Mouse (Mus musculus) forebrain, embryonic 11.5 days (tissue): ENCODE measurements around the gene Rngtt. TPM values are rescaled to one million over a fixed set of nuclear protein-coding genes. Genes with fewer than 3 reads are reported as not detected.

ENCODE experiments used
- ATAC-seq: fragments of 200-750 bp; cut with Nextera tagmentation; replicated peaks from 2 replicates; pipeline ENCODE4 v1.8.0; 2017; ENCODE audit warnings: moderate TSS enrichment; ENCODE audit not compliant: low FRiP score
- DNase-seq: peaks from one replicate; pipeline ENCODE4 v3.0.0-alpha.2; 2017; ENCODE audit warnings: low spot score
- H3K27ac ChIP-seq: fragments of 300-500 bp; sonication (generic); 2 replicates; pipeline ENCODE4 v1.5.1; 2014; ENCODE audit warnings: low read depth, low read length
- H3K27me3 ChIP-seq: fragments of 300-500 bp; sonication (generic); 2 replicates; pipeline ENCODE4 v1.6.1; 2014; ENCODE audit warnings: mild to moderate bottlenecking, low read length, mixed read lengths; ENCODE audit not compliant: control insufficient read depth, insufficient read depth
- H3K36me3 ChIP-seq: fragments of 300-500 bp; sonication (generic); 2 replicates; pipeline ENCODE4 v1.6.1; 2014; ENCODE audit warnings: mild to moderate bottlenecking, low read length, moderate library complexity, mixed read lengths; ENCODE audit not compliant: control insufficient read depth, insufficient read depth
- H3K4me1 ChIP-seq: fragments of 300-500 bp; sonication (generic); replicated peaks from 2 replicates; pipeline ENCODE4 v1.6.1; 2014; ENCODE audit warnings: low read length, mixed read lengths; ENCODE audit not compliant: control insufficient read depth, insufficient read depth
- H3K4me2 ChIP-seq: fragments of 300-500 bp; sonication (generic); 2 replicates; pipeline ENCODE4 v1.6.1; 2014; ENCODE audit warnings: low read depth, mild to moderate bottlenecking, low read length, moderate library complexity, mixed read lengths; ENCODE audit not compliant: severe bottlenecking
- H3K4me3 ChIP-seq: fragments of 300-500 bp; sonication (generic); 2 replicates; pipeline ENCODE4 v1.5.1; 2014; ENCODE audit warnings: low read depth, low read length
- H3K9ac ChIP-seq: fragments of 300-500 bp; sonication (generic); 2 replicates; pipeline ENCODE4 v1.6.1; 2014; ENCODE audit warnings: low read length
- H3K9me3 ChIP-seq: fragments of 300-500 bp; sonication (generic); 2 replicates; pipeline ENCODE4 v1.6.1; 2016; ENCODE audit warnings: low read length, mixed read lengths; ENCODE audit not compliant: control insufficient read depth
- WGBS: fragments of 180-500 bp; shearing (Covaris S2); extraction: QIAGEN DNeasy Blood & Tissue Kit; methylation state at CpG from one replicate; pipeline ENCODE4 v1.1.7; 2014; 5-methylcytosine and 5-hydroxymethylcytosine counted together
- polyA plus RNA-seq: library from polyadenylated mRNA; unstranded; fragments of >200 nt; fragmentation: Nextera tagmentation; extraction: Ambion mirVana; gene quantifications from 2 replicates; pipeline ENCODE4 v1.2.1, GENCODE M21; 2014

Gene Rngtt
- polyA plus RNA-seq: 38.0 and 44.2 TPM in 2 replicates

GRCm38 (mm10) chr4:33309764-33310757, at the start of gene Rngtt:
Rngtt (plus strand) TSS chr4:33310311.
- H3K4me1 ChIP-seq: no peaks in the 10 kb centered on the region; the same call in 1 of the 2 replicates
- H3K9ac ChIP-seq: peak within 1 kb of the TSS; percentile 75
- no peaks in the 10 kb centered on the region for H3K36me3 ChIP-seq
- no peak within 1 kb of the TSS for H3K27ac ChIP-seq
- peak; percentile 98 for DNase-seq
- H3K4me2 ChIP-seq: peak within 1 kb of the TSS; percentile 73
- H3K4me3 ChIP-seq: peak within 1 kb of the TSS; percentile 79
- no peaks in the 10 kb centered on the region for H3K9me3 ChIP-seq
- no peaks in the 10 kb centered on the region for H3K27me3 ChIP-seq
- WGBS: 4% methylated on average over 60 of the region's 60 CpGs
- ATAC-seq: peak; percentile 95

GRCm38 (mm10) chr4:33260311-33260710, 49.8 kb upstream of the Rngtt start:
- H3K4me2 ChIP-seq: no peak overlapping the region
- no peak for DNase-seq
- no peak overlapping the region for H3K9ac ChIP-seq
- no peaks in the 10 kb centered on the region for H3K4me1 ChIP-seq
- no peak overlapping the region for H3K4me3 ChIP-seq
- ATAC-seq: no peak
- H3K27me3 ChIP-seq: no peaks in the 10 kb centered on the region
- H3K36me3 ChIP-seq: no peaks in the 10 kb centered on the region
- no peak overlapping the region for H3K27ac ChIP-seq
- H3K9me3 ChIP-seq: no peaks in the 10 kb centered on the region

- no peaks in the 10 kb centered on the region for H3K9me3 ChIP-seq
- no peaks in the 10 kb centered on the region for H3K36me3 ChIP-seq
- no peak for ATAC-seq
- no peak for DNase-seq
- 80% methylated on average over 7 of the region's 7 CpGs for WGBS
- H3K4me1 ChIP-seq: no peaks in the 10 kb centered on the region
- H3K27me3 ChIP-seq: no peaks in the 10 kb centered on the region
- H3K27ac ChIP-seq: no peak overlapping the region
- H3K9ac ChIP-seq: no peak overlapping the region
- no peak overlapping the region for H3K4me3 ChIP-seq
- no peak overlapping the region for H3K4me2 ChIP-seq
Observed at GRCm38 (mm10) chr4:33261311-33261753, 48.8 kb upstream of the Rngtt start.

- ATAC-seq (no peak), DNase-seq (no peak)
- Histone ChIP-seq H3K4me3 (no peak overlapping the region), H3K36me3 (no peaks in the 10 kb centered on the region), H3K9me3 (no peaks in the 10 kb centered on the region), H3K27ac (no peak overlapping the region), H3K27me3 (no peaks in the 10 kb centered on the region), H3K4me1 (no peaks in the 10 kb centered on the region), H3K4me2 (no peak overlapping the region), H3K9ac (no peak overlapping the region)
- 87% methylated on average over 1 of the region's 1 CpGs for WGBS
Observed at GRCm38 (mm10) chr4:33262897-33263296, 47.2 kb upstream of the Rngtt start.

DNA sequence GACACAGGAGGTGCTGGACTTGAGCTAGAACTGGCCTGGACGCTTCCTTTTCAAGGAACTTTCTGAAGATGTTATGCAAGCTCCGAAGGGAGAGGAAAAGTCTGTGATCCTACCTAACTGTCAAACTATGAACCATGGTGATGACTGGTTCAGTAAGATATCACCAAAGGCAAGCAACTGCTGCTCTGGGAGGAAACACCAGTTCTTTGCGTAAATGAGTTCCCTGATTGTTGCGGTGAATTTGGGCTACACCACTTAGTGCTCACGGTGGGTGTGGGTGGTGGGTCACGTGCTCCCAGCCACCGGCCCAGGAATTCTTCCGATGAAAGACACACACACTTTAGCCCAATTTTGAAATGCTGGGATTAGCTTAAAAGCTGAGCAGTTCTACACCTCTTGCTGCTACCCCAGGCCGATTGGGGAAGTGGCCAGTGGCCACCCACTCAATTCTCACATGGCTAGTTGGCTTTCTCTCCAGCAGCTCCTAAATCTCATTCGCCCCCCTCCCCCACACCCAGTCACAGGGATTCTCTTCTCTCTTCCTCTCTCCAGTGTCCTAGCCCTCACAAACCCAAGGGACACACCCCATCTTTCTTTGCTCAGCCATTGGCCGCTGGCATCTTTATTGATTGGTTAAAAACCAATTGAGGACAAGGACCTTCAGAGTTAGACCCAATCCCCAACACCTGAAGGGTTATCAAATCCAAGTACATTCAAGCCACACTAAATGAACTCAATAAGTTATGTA, 45.0 kb upstream of the Rngtt start:
- no peak for ATAC-seq
- no peak overlapping the region for H3K27ac ChIP-seq

GRCm38 (mm10) chr4:33270386-33271314, 39.5 kb upstream of the Rngtt start:
- DNase-seq: no peak
- Histone ChIP-seq H3K4me3 (no peak overlapping the region), H3K9ac (no peak overlapping the region), H3K4me2 (no peak overlapping the region), H3K4me1 (no peaks in the 10 kb centered on the region), H3K27ac (no peak overlapping the region), H3K36me3 (no peaks in the 10 kb centered on the region), H3K27me3 (no peaks in the 10 kb centered on the region), H3K9me3 (no peaks in the 10 kb centered on the region)
- WGBS: 82% methylated on average over 11 of the region's 11 CpGs
- ATAC-seq: no peak

More for the DNA sequence above, 45.0 kb upstream of the Rngtt start:
- WGBS: 87% methylated on average over 11 of the region's 11 CpGs
- H3K36me3 ChIP-seq: no peaks in the 10 kb centered on the region
- H3K4me2 ChIP-seq: no peak overlapping the region
- H3K27me3 ChIP-seq: no peaks in the 10 kb centered on the region
- no peak for DNase-seq
- no peaks in the 10 kb centered on the region for H3K9me3 ChIP-seq
- no peak overlapping the region for H3K9ac ChIP-seq
- H3K4me3 ChIP-seq: no peak overlapping the region
- no peaks in the 10 kb centered on the region for H3K4me1 ChIP-seq

DNA sequence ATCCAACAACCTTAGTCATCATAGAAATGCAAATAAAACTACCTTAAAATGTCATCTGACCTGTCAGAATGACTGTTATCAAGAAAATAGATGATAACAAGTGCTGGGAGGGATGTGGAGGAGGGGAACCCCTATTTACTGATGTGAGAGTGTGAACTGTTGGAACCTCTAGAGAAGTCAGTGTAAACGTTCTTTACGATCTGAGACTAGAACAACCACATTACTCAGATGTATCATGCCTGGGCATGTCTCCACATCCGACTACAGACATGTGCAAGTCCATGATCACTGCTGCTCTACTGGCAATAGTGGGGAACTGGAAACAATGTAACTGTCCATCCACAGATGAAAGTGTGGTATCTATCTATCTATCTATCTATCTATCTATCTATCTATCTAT, 36.7 kb upstream of the Rngtt start:
- H3K4me3 ChIP-seq: no peak overlapping the region
- no peaks in the 10 kb centered on the region for H3K27me3 ChIP-seq
- WGBS: 87% methylated on average over 3 of the region's 3 CpGs
- no peaks in the 10 kb centered on the region for H3K4me1 ChIP-seq
- H3K9me3 ChIP-seq: no peaks in the 10 kb centered on the region
- H3K9ac ChIP-seq: no peak overlapping the region
- H3K4me2 ChIP-seq: no peak overlapping the region
- H3K36me3 ChIP-seq: no peaks in the 10 kb centered on the region
- ATAC-seq (no peak), DNase-seq (no peak)
- no peak overlapping the region for H3K27ac ChIP-seq
